Mouse (Mus musculus) embryonic fibroblast, embryonic 13.5 days (primary cell): ENCODE measurements around the gene Def8.

Source experiments
- CTCF ChIP-seq: IDR thresholded peaks from 2 replicates; pipeline ENCODE4 v1.5.1; 2011; ENCODE audit warnings: mild to moderate bottlenecking, control low read depth, low read length, moderate library complexity, borderline replicate concordance; ENCODE audit not compliant: insufficient read depth
- POLR2A ChIP-seq: IDR thresholded peaks from 2 replicates; pipeline ENCODE4 v1.6.1; 2011; ENCODE audit warnings: low read depth, mild to moderate bottlenecking, control low read depth, low read length, moderate library complexity

DNA sequence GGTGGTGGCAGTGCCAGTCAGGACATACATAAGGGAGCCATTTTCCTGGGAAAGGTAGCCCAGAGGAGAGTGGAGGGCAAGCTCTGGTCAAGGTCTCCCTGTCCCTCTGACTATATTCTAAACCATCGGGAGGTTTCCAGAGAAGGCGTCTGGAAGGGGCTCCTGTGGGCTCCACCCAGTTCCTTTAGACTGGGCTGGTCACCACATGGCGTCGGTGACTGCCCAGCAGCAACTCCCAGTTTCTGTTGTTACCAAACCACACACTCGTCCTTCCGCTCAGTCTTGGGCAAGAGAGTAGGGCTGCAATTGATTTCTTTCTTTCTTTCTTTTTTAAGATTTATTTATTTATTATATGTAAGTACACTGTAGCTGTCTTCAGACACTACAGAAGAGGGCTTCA is 20.8 kb downstream of the Def8 start:
- TF ChIP-seq CTCF (no peak), POLR2A (no peak)
